Mouse (Mus musculus) ES-Bruce4 (cell line): ENCODE measurements around the gene Cacna2d1. TPM values are rescaled to one million over a fixed set of nuclear protein-coding genes. Genes with fewer than 3 reads are reported as not detected.

Experiments
- H3K27ac ChIP-seq: 2 replicates; pipeline ENCODE4 v1.5.1; 2012; ENCODE audit warnings: low read length, inconsistent platforms; ENCODE audit not compliant: insufficient read depth
- H3K27me3 ChIP-seq: 2 replicates; pipeline ENCODE4 v1.6.1; 2012; ENCODE audit warnings: mild to moderate bottlenecking, low read length, inconsistent platforms; ENCODE audit not compliant: control insufficient read depth, poor library complexity, insufficient read depth, severe bottlenecking
- H3K36me3 ChIP-seq: 2 replicates; pipeline ENCODE4 v1.6.1; 2012; ENCODE audit warnings: inconsistent platforms, mild to moderate bottlenecking, low read length, moderate library complexity; ENCODE audit not compliant: control insufficient read depth, poor library complexity, insufficient read depth, severe bottlenecking
- H3K4me1 ChIP-seq: one replicate; pipeline ENCODE4 v1.8.1; 2011; ENCODE audit warnings: low read length; ENCODE audit not compliant: control insufficient read depth, insufficient read depth
- H3K4me3 ChIP-seq: 2 replicates; pipeline ENCODE4 v1.5.1; 2011; ENCODE audit warnings: low read depth, mild to moderate bottlenecking, low read length
- H3K9ac ChIP-seq: 2 replicates; pipeline ENCODE4 v1.6.1; 2012; ENCODE audit warnings: low read depth, mild to moderate bottlenecking, inconsistent platforms; ENCODE audit not compliant: poor library complexity, severe bottlenecking
- H3K9me3 ChIP-seq: replicated peaks from 2 replicates; pipeline ENCODE4 v1.6.1; 2012; ENCODE audit warnings: mild to moderate bottlenecking, low read length, inconsistent platforms; ENCODE audit not compliant: control insufficient read depth, poor library complexity, insufficient read depth, severe bottlenecking
- CTCF ChIP-seq: IDR thresholded peaks from one replicate; pipeline ENCODE4 v1.8.1; 2011; ENCODE audit warnings: low read depth, low read length
- EP300 ChIP-seq: IDR thresholded peaks from 2 replicates; pipeline ENCODE4 v1.6.1; 2011; ENCODE audit warnings: low read depth, low read length; ENCODE audit not compliant: insufficient read depth
- POLR2A ChIP-seq: IDR thresholded peaks from one replicate; pipeline ENCODE4 v1.8.1; 2011; ENCODE audit warnings: low read length; ENCODE audit not compliant: insufficient read depth
- polyA plus RNA-seq: library from polyadenylated mRNA; stranded (reverse); fragments of >200 nt; gene quantifications from 2 replicates; pipeline ENCODE4 v1.2.4, GENCODE M21; 2011; ENCODE audit warnings: low read depth; ENCODE audit not compliant: missing spikeins, insufficient read depth, insufficient read length

The Cacna2d1 gene
- polyA plus RNA-seq, 1 experiment: 8.0 TPM

- Histone ChIP-seq H3K4me3 (no peak overlapping the region), H3K36me3 (no peaks in the 10 kb centered on the region), H3K27me3 (no peaks in the 10 kb centered on the region), H3K4me1 (no peaks in the 10 kb centered on the region), H3K27ac (no peak overlapping the region), H3K9me3 (no peaks in the 10 kb centered on the region), H3K9ac (no peak overlapping the region)
- TF ChIP-seq POLR2A (no peak), EP300 (no peak), CTCF (no peak)
Measured at GRCm38 (mm10) chr5:16166117-16166867, 231.8 kb downstream of the Cacna2d1 start.

GRCm38 (mm10) chr5:16166868-16167267 is 232.4 kb downstream of the Cacna2d1 start:
- no peak overlapping the region for H3K27ac ChIP-seq
- H3K4me3 ChIP-seq: no peak overlapping the region
- H3K36me3 ChIP-seq: no peaks in the 10 kb centered on the region
- H3K9me3 ChIP-seq: no peaks in the 10 kb centered on the region
- H3K9ac ChIP-seq: no peak overlapping the region
- no peak for TF ChIP-seq CTCF
- TF ChIP-seq EP300: no peak
- no peak for TF ChIP-seq POLR2A
- no peaks in the 10 kb centered on the region for H3K4me1 ChIP-seq
- no peaks in the 10 kb centered on the region for H3K27me3 ChIP-seq

GRCm38 (mm10) chr5:16181041-16181440 is 246.6 kb downstream of the Cacna2d1 start:
- H3K9ac ChIP-seq: no peak overlapping the region
- peaks cover 2% of the 10 kb centered on the region for H3K4me1 ChIP-seq
- H3K4me3 ChIP-seq: no peak overlapping the region
- no peaks in the 10 kb centered on the region for H3K9me3 ChIP-seq
- TF ChIP-seq CTCF (no peak), POLR2A (no peak), EP300 (no peak)
- H3K36me3 ChIP-seq: no peaks in the 10 kb centered on the region
- no peaks in the 10 kb centered on the region for H3K27me3 ChIP-seq
- H3K27ac ChIP-seq: no peak overlapping the region

GRCm38 (mm10) chr5:16184064-16184463 is 249.6 kb downstream of the Cacna2d1 start:
- H3K36me3 ChIP-seq: no peaks in the 10 kb centered on the region
- no peak overlapping the region for H3K4me3 ChIP-seq
- H3K4me1 ChIP-seq: peaks cover 2% of the 10 kb centered on the region
- no peak overlapping the region for H3K27ac ChIP-seq
- H3K9me3 ChIP-seq: no peaks in the 10 kb centered on the region
- no peaks in the 10 kb centered on the region for H3K27me3 ChIP-seq
- TF ChIP-seq POLR2A: no peak
- TF ChIP-seq CTCF: no peak
- no peak for TF ChIP-seq EP300
- H3K9ac ChIP-seq: no peak overlapping the region

- Histone ChIP-seq H3K9ac (no peak overlapping the region), H3K9me3 (no peaks in the 10 kb centered on the region), H3K36me3 (no peaks in the 10 kb centered on the region), H3K4me3 (no peak overlapping the region), H3K27ac (no peak overlapping the region), H3K4me1 (no peaks in the 10 kb centered on the region), H3K27me3 (no peaks in the 10 kb centered on the region)
- TF ChIP-seq CTCF (no peak), EP300 (no peak), POLR2A (no peak)
Measured at GRCm38 (mm10) chr5:16187931-16188330, 253.4 kb downstream of the Cacna2d1 start.

- H3K27ac ChIP-seq: no peak overlapping the region
- no peaks in the 10 kb centered on the region for H3K36me3 ChIP-seq
- H3K9ac ChIP-seq: no peak overlapping the region
- TF ChIP-seq CTCF (no peak), EP300 (no peak), POLR2A (no peak)
- H3K9me3 ChIP-seq: no peaks in the 10 kb centered on the region
- no peaks in the 10 kb centered on the region for H3K27me3 ChIP-seq
- H3K4me3 ChIP-seq: no peak overlapping the region
- H3K4me1 ChIP-seq: no peaks in the 10 kb centered on the region
Measured at GRCm38 (mm10) chr5:16189878-16190277, 255.4 kb downstream of the Cacna2d1 start.
